Mouse (Mus musculus): ENCODE measurements around the gene Ccdc105.
A peak's percentile ranks its signal among the peaks of the same experiment; 100 is the strongest.

Gene Ccdc105

GRCm38 (mm10) chr10:78752452-78753191 is at the start of gene Ccdc105:
TSS of gene Ccdc105 (minus strand) at chr10:78753065.
- no peak for DNase-seq (ENCODE audit: low spot score in 2 of 2)

GRCm38 (mm10) chr10:78801449-78801848 is 48.6 kb upstream of the Ccdc105 start:
- DNase-seq (ENCODE audit: low spot score in 2 of 2), result no peak

GRCm38 (mm10) chr10:78790561-78790960 is 37.7 kb upstream of the Ccdc105 start:
- DNase-seq (ENCODE audit: low spot score in 2 of 2), result no peak

- DNase-seq (ENCODE audit: low spot score in 2 of 2), result no peak
Measured at GRCm38 (mm10) chr10:78787566-78788087, 34.8 kb upstream of the Ccdc105 start.

- no peak for DNase-seq (ENCODE audit: low spot score in 2 of 2)
Measured at GRCm38 (mm10) chr10:78779981-78780651, 27.3 kb upstream of the Ccdc105 start, which contains the start of gene Slc1a6. TSS of gene Slc1a6 (plus strand) at chr10:78780496.

- no peak for DNase-seq (ENCODE audit: low spot score in 2 of 2)
Measured at GRCm38 (mm10) chr10:78779527-78779926, 26.7 kb upstream of the Ccdc105 start.

- no peak for DNase-seq (ENCODE audit: low spot score in 2 of 2)
Measured at GRCm38 (mm10) chr10:78775830-78776229, 23.0 kb upstream of the Ccdc105 start.

- DNase-seq (ENCODE audit: low spot score in 2 of 2), result no peak
Measured at GRCm38 (mm10) chr10:78765570-78765969, 12.7 kb upstream of the Ccdc105 start.

- peak in 1 of 2 experiments; percentile 16 for DNase-seq (ENCODE audit: low spot score in 2 of 2)
Measured at GRCm38 (mm10) chr10:78756021-78756420, 3.2 kb upstream of the Ccdc105 start.

GRCm38 (mm10) chr10:78748946-78749345 is 3.9 kb downstream of the Ccdc105 start:
- no peak for DNase-seq (ENCODE audit: low spot score in 2 of 2)

GRCm38 (mm10) chr10:78748161-78748560 is 4.7 kb downstream of the Ccdc105 start:
- no peak for DNase-seq (ENCODE audit: low spot score in 2 of 2)

GRCm38 (mm10) chr10:78747035-78747721 is 5.7 kb downstream of the Ccdc105 start:
- DNase-seq (ENCODE audit: low spot score in 2 of 2), result no peak

GRCm38 (mm10) chr10:78745453-78746232 is 7.2 kb downstream of the Ccdc105 start:
- DNase-seq (ENCODE audit: low spot score in 2 of 2), result no peak

- no peak for DNase-seq (ENCODE audit: low spot score in 2 of 2)
Measured at GRCm38 (mm10) chr10:78743721-78744120, 9.1 kb downstream of the Ccdc105 start.

GRCm38 (mm10) chr10:78739821-78740220 is 13.0 kb downstream of the Ccdc105 start:
- no peak for DNase-seq (ENCODE audit: low spot score in 2 of 2)

GRCm38 (mm10) chr10:78727876-78728275 is 25.0 kb downstream of the Ccdc105 start:
- no peak for DNase-seq (ENCODE audit: low spot score in 2 of 2)

- no peak for DNase-seq (ENCODE audit: low spot score in 2 of 2)
Measured at GRCm38 (mm10) chr10:78727035-78727434, 25.8 kb downstream of the Ccdc105 start.

- DNase-seq (ENCODE audit: low spot score in 2 of 2), result no peak
Measured at GRCm38 (mm10) chr10:78723416-78723815, 29.4 kb downstream of the Ccdc105 start.

- DNase-seq (ENCODE audit: low spot score in 2 of 2), result no peak
Measured at GRCm38 (mm10) chr10:78722654-78723053, 30.2 kb downstream of the Ccdc105 start.

- no peak for DNase-seq (ENCODE audit: low spot score in 2 of 2)
Measured at GRCm38 (mm10) chr10:78722036-78722435, 30.8 kb downstream of the Ccdc105 start.

GRCm38 (mm10) chr10:78718056-78718455 is 34.8 kb downstream of the Ccdc105 start, which contains the start of gene Casp14:
TSS of gene Casp14 (minus strand) at chr10:78718294.
- DNase-seq (ENCODE audit: low spot score in 2 of 2), result no peak
